Mouse (Mus musculus) C2C12 (cell line): Measurements from ENCODE around the gene Letmd1.

ENCODE experiments used
- CTCF ChIP-seq: IDR thresholded peaks from one replicate; pipeline ENCODE4 v1.5.1; 2011; ENCODE audit not compliant: control insufficient read depth, insufficient read depth, insufficient read length
- FOSL1 ChIP-seq: IDR thresholded peaks from one replicate; pipeline ENCODE4 v1.8.0; 2011; ENCODE audit warnings: mild to moderate bottlenecking, low read length; ENCODE audit not compliant: poor library complexity, insufficient read depth, severe bottlenecking
- MAX ChIP-seq: IDR thresholded peaks from one replicate; pipeline ENCODE4 v1.6.1; 2011; ENCODE audit warnings: mild to moderate bottlenecking, control low read depth
- USF1 ChIP-seq: IDR thresholded peaks from one replicate; pipeline ENCODE4 v1.6.1; 2011; ENCODE audit warnings: low read depth, mild to moderate bottlenecking, control low read depth, moderate library complexity

DNA sequence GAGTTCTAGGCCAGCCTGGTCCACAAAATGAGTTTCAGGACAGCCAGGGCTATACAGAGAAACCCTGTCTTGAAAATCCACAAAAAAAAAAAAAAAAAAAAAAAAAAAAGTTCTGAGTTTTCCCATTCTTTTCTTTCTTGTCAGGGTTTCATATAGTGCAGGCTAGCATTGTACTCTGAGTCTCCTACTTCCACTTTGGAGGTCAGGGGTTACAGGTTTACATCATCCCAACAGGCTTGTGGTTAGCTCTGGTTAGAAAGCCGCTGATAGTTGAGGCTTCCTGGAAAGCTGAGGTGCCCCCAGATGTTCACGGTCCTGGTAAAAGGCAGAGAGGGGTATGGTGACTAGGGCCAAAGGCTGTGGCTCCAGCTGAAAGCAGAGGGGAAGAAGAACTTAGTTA, 21.9 kb upstream of the Letmd1 start:
- TF ChIP-seq CTCF (no peak), MAX (no peak), USF1 (no peak), FOSL1 (no peak)
